In the genomic region with DNA sequence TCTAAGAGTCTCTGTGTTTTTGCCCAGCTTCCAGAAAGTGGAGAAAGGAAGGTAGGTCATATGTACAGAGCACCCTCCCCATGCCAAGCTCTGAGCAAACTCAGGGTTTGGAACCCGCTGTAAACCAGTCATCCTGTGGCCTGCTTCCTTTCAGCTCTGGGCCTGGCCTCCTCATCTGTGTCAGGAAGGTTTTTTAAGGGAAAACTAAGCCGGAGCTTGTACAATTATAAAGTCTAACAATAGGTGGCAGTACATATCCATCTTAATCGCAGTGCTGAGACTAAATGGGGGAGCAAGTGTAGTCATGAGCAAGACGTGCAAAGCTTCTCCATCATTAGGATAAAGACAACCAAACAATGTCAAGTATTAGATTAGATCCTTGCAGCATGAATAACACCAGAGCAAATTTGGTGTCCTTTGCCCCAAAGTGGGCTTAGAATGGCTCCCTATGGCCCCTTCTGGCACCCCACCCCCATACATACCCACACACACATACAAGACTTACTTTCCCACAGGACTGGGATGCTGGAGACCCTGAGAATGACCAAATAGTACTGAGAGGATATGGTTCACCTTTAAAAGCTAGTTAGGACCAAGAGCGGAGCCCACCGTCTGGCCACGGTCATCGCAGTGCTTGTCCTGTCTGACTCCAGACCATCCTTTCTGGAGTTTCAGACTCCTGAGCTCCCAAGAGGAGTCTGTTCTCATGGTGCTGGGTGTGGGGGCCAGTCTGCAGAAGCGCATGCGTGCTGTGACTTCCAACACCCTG, we compare ENCODE assay signal across 8 mouse cellular contexts.
DNase-seq lines count a peak whose midpoint lies in the region; ATAC-seq and TF ChIP-seq lines count a peak whose summit lies in the region.

No protein-coding gene starts in this region.

- WGBS in forebrain, embryonic 16.5 days: 66% methylated on average over 10 of the region's 10 CpGs
- WGBS in liver, embryonic 14.5 days (ENCODE audit: insufficient replicate concordance): 50% methylated on average over 10 of the region's 10 CpGs

- H3K9me3 ChIP-seq in forebrain, embryonic 16.5 days (ENCODE audit: control insufficient read depth, low read length): no peaks in the 10 kb centered on the region
- H3K9me3 ChIP-seq in liver, embryonic 14.5 days (ENCODE audit: control insufficient read depth, low read length): no peaks in the 10 kb centered on the region

- ATAC-seq in forebrain, embryonic 16.5 days: peak; percentile 69
- no peak for ATAC-seq in liver, embryonic 14.5 days (ENCODE audit: insufficient read depth)

- H3K36me3 ChIP-seq in forebrain, embryonic 16.5 days (ENCODE audit: control insufficient read depth, insufficient read depth): peaks cover 3% of the 10 kb centered on the region; the same call in 1 of the 2 replicates
- H3K36me3 ChIP-seq in liver, embryonic 14.5 days (replicated peaks; ENCODE audit: control insufficient read depth, insufficient read depth, low read depth): no peaks in the 10 kb centered on the region
- H3K36me3 ChIP-seq in splenic B cell, adult 2 months (ENCODE audit: control insufficient read depth, insufficient read depth, low read length, poor library complexity, severe bottlenecking): no peaks in the 10 kb centered on the region

- no peak overlapping the region for H3K4me2 ChIP-seq in forebrain, embryonic 16.5 days (ENCODE audit: low read length)
- H3K4me2 ChIP-seq in liver, embryonic 14.5 days (ENCODE audit: low read depth): no peak overlapping the region

- peak; percentile 72 for DNase-seq in cerebellum, adult 9-10 months
- DNase-seq in cerebellum, adult 8-10 months: no peak
- DNase-seq in ovary, postnatal 14 days (ENCODE audit: low spot score): peak; percentile 21
- no peak for DNase-seq in ovary, postnatal 36 days (ENCODE audit: low spot score)
- no peak for DNase-seq in liver, embryonic 14.5 days (ENCODE audit: low read depth in 3 of 3, low spot score in 3 of 3)
- peak; percentile 76 for DNase-seq in splenic B cell, adult 2 months (ENCODE audit: low read depth, low spot score)
- no peak for DNase-seq in adrenal gland, adult 8-10 months

- no peaks in the 10 kb centered on the region for H3K27me3 ChIP-seq in forebrain, embryonic 16.5 days (replicated peaks; ENCODE audit: control insufficient read depth, insufficient read depth, low read length)
- no peaks in the 10 kb centered on the region for H3K27me3 ChIP-seq in liver, embryonic 14.5 days (ENCODE audit: control insufficient read depth, insufficient read depth, low read length)
- no peaks in the 10 kb centered on the region for H3K27me3 ChIP-seq in splenic B cell, adult 2 months (ENCODE audit: control insufficient read depth, insufficient read depth, low read length, poor library complexity, severe bottlenecking)

- H3K4me1 ChIP-seq in forebrain, embryonic 16.5 days (replicated peaks; ENCODE audit: control insufficient read depth, insufficient read depth, low read length): no peaks in the 10 kb centered on the region
- peaks cover 0 to 4% of the 10 kb centered on the region in 2 experiments; a peak in 1 of 4 replicates for H3K4me1 ChIP-seq in liver, embryonic 14.5 days (replicated peaks; ENCODE audit: control insufficient read depth in 2 of 2, insufficient read depth in 2 of 2, low read length in 1 of 2)

- TF ChIP-seq CTCF in liver, embryonic 14.5 days (IDR thresholded peaks at IDR 0.05; ENCODE audit: low read depth): peak; percentile 33

- no peak overlapping the region for H3K9ac ChIP-seq in forebrain, embryonic 16.5 days (replicated peaks; ENCODE audit: low read depth, low read length)
- no peak overlapping the region for H3K9ac ChIP-seq in liver, embryonic 14.5 days (replicated peaks)

- no peak overlapping the region for H3K27ac ChIP-seq in forebrain, embryonic 16.5 days (ENCODE audit: low read length)
- no peak overlapping the region for H3K27ac ChIP-seq in liver, embryonic 14.5 days

- TF ChIP-seq EP300 in liver, embryonic 14.5 days (IDR thresholded peaks at IDR 0.05; ENCODE audit: low read depth): no peak

- no peak overlapping the region for H3K4me3 ChIP-seq in forebrain, embryonic 16.5 days (replicated peaks; ENCODE audit: low read length)
- no peak overlapping the region for H3K4me3 ChIP-seq in liver, embryonic 14.5 days (ENCODE audit: insufficient read depth in 1 of 2, low read depth in 2 of 2, low read length in 2 of 2)

Comparison
In these comparisons a context has a peak if more than half of its experiments do, and no peak if none do; other contexts are left out.
1. DNase-seq: peak in cerebellum, adult 9-10 months (single experiment), ovary, postnatal 14 days (single experiment) and splenic B cell, adult 2 months (single experiment); none in cerebellum, adult 8-10 months (single experiment), ovary, postnatal 36 days (single experiment), liver, embryonic 14.5 days (0 of 3) and adrenal gland, adult 8-10 months (single experiment).